Mouse (Mus musculus) left cerebral cortex, postnatal 14 days (tissue): ENCODE data around the gene Cars2. TPM values are rescaled to one million over a fixed set of nuclear protein-coding genes. Genes with fewer than 3 reads are reported as not detected.
"Not testable (repeated sequence)": the region's sequence is repeated elsewhere in the genome, so short reads cannot be mapped to it uniquely, and the experiment has no call there.

ENCODE experiments used
- DNase-seq, 2 experiments: peaks; one replicate each; pipeline ENCODE4 v3.0.0; 2021 to 2022; ENCODE audit warnings: low spot score in 2 of 2, mixed read lengths in 1 of 2
- intact Hi-C: fragments of 180-260 bp; cut with DNase I; formaldehyde crosslinking; loops from one replicate; pipeline ENCODE4 v1.15.1; 2025
- total RNA-seq, 2 experiments: library from RNA; stranded (reverse); gene quantifications; 2 replicates each; pipeline ENCODE4 v1.2.3; 2021

Gene Cars2
- total RNA-seq, 2 experiments from 2014 or later: 18.2 to 26.1 TPM

GRCm38 (mm10) chr8:11481876-11482275 lies 68.7 kb downstream of the Cars2 start:
- no peak for DNase-seq
- intact Hi-C loops: no loop called here

GRCm38 (mm10) chr8:11479591-11479990 lies 71.0 kb downstream of the Cars2 start:
- intact Hi-C loops: no loop called here
- DNase-seq: no peak

GRCm38 (mm10) chr8:11478807-11479527 lies 71.6 kb downstream of the Cars2 start:
- no peak for DNase-seq
- intact Hi-C loops: no loop called here

- peak in 1 of 2 experiments; percentile 45 for DNase-seq
- intact Hi-C loops: no loop called here
Observed at GRCm38 (mm10) chr8:11477811-11478761, 72.5 kb downstream of the Cars2 start, which contains the start of gene Rab20. Rab20 (minus strand) TSS chr8:11478710.

- DNase-seq: no peak
- intact Hi-C loops: no loop called here
Observed at GRCm38 (mm10) chr8:11477178-11477553, 73.4 kb downstream of the Cars2 start.

DNA sequence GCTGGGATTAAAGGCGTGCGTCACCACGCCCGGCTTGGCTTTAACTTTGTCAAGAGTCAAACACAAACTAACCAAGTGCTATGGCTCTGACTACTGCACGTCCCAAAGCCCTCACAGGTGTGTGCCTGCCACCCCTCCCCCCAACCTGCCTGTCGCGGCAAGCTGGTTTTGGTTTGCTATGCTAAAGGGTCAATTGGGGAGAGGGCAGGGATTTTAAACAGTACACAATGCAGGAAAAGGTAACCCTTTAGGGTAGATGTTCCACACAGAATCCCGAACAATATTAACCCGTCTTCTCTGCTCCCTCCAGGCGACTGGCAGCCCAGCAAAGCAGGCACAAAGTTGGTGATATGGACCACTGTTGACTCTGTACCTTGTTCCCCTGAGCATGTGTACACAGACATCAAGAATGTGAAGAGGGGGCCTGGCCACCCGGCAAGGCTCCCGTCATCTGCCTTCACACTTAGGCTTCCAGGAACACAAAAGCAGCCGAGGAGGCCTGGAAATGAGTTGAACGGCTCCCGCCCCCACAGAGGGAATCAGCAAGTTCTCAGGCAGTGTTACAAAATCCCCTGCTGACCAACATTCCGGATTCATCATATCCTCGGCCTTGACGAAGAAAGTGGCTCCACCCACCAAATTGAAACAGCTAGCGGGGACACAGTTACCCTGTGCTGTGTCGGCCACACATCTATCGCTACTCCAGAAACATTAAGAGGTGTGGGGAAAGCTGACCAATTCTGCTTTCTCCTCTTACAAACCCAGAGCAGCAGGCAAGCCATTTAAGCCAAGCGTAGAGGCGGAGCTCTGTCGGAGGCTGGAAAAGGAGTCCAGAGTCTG lies 74.0 kb downstream of the Cars2 start:
- DNase-seq: peak; percentile 24 to 26
- intact Hi-C loops: no loop called here

GRCm38 (mm10) chr8:11475876-11476275 lies 74.7 kb downstream of the Cars2 start:
- intact Hi-C loops: no loop called here
- no peak for DNase-seq

DNA sequence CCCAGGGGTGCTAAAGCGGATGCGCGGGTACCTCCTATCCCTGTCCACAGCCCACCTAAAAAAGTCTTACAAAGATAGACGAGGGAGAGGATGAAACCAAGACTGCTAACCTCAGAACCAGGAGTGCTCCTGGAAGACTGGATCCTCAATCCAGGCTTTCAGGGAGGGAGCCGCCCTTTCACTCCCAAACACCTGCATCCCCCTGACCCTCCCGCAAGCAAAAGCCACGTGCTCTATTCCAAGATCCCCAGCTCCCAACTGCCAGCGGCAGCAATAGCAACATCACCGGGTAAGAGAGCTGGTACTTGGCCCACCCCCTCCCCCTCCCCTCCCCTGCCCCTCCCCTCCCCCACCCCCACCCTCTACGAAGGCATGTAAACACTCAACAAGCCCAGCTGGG lies 75.2 kb downstream of the Cars2 start:
- intact Hi-C loops: no loop called here
- DNase-seq: no peak

GRCm38 (mm10) chr8:11473072-11473471 lies 77.5 kb downstream of the Cars2 start:
- intact Hi-C loops: no loop called here
- no peak for DNase-seq

DNA sequence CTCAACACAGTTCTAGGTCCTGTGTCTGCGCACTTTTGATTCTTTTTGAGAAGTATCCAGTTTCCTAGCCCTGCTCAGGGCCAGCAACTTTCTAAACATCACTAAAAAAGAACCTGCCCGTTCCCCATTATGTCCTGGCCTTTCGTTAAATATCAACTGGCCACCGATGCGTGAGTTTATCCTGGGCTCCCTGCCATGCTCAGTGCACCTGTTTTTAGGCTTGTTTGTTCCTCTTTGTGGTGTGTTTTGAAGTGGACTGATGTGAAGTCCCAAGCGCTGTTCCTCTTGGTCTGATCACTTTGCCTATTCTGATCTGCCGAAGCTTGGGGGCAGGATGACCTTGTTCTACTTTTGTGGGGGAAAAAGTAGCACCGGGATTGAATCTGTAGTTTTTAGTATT lies 79.3 kb downstream of the Cars2 start:
- intact Hi-C loops: no loop called here
- no peak for DNase-seq

- intact Hi-C loops: no loop called here
- no peak for DNase-seq
Observed at GRCm38 (mm10) chr8:11470694-11471093, 79.9 kb downstream of the Cars2 start.

DNA sequence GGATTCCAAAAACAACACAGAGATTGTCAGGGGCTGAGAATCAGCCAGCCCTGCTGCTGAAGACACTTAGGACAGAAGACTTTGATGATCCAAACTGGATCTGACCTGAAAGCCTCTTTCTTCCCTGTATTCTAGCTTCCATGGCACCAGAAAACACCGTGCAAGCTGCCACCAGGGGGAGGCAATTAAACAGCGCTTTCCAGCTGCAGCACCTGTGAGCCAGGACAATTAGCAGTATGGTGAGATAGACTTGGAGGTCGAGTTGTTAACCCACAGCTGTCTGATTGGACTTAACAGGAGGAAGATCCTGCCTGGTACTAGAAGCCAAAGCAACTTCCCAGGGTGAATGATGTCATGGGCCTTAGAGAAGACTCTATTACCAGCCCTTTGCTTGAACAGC lies 81.5 kb downstream of the Cars2 start:
- intact Hi-C loops: no loop called here
- peak in 1 of 2 experiments; percentile 52 for DNase-seq

- DNase-seq, intact Hi-C loops: not testable (repeated sequence)
Observed at GRCm38 (mm10) chr8:11466528-11466927, 84.1 kb downstream of the Cars2 start.

GRCm38 (mm10) chr8:11465619-11466018 lies 85.0 kb downstream of the Cars2 start:
- no peak for DNase-seq
- intact Hi-C loops: no loop called here

GRCm38 (mm10) chr8:11464707-11464964 lies 85.9 kb downstream of the Cars2 start:
- intact Hi-C loops: no loop called here
- DNase-seq: no peak

Other genes starting within 250 kb of the Cars2 start
- 10 to 100 TPM; 72.4 to 78.6 TPM for gene Col4a2, start 238.0 kb downstream of the Cars2 start, total RNA-seq
- gene Col4a1, start 238.0 kb downstream of the Cars2 start, total RNA-seq: 100 to 1,000 TPM; 108 to 118 TPM
- gene Rab20, start 72.1 kb downstream of the Cars2 start, total RNA-seq: under 1 TPM; 0.42 to 0.87 TPM
- 10 to 100 TPM; 53.3 to 58.2 TPM for gene Naxd, start 53.3 kb downstream of the Cars2 start, total RNA-seq
- 10 to 100 TPM; 39.0 to 43.4 TPM for gene Ing1, start 4.8 kb upstream of the Cars2 start, total RNA-seq
- 10 to 100 TPM; 50.7 to 61.4 TPM for gene Ankrd10, start 85.0 kb upstream of the Cars2 start, total RNA-seq
- not detected for gene 1700016D06Rik, start 150.3 kb upstream of the Cars2 start, total RNA-seq
- 100 to 1,000 TPM; 172 to 189 TPM for gene Arhgef7, start 176.9 kb upstream of the Cars2 start, total RNA-seq